Mouse (Mus musculus) liver, embryonic 13.5 days (tissue): Measurements from ENCODE around the gene Cep78. TPM values are rescaled to one million over a fixed set of nuclear protein-coding genes. Genes with fewer than 3 reads are reported as not detected.

Experiments used
- ATAC-seq: fragments of 200-750 bp; cut with Nextera tagmentation; 2 replicates; pipeline ENCODE4 v1.8.0; 2017; ENCODE audit warnings: low read depth, mild to moderate bottlenecking, moderate number of reproducible peaks, moderate library complexity
- DNase-seq: peaks from one replicate; pipeline ENCODE4 v3.0.0; 2022
- H3K27ac ChIP-seq: fragments of 300-500 bp; sonication (generic); 2 replicates; pipeline ENCODE4 v1.5.1; 2015; ENCODE audit warnings: moderate library complexity, mild to moderate bottlenecking, inconsistent platforms
- H3K27me3 ChIP-seq: fragments of 300-500 bp; sonication (generic); 2 replicates; pipeline ENCODE4 v1.6.1; 2015; ENCODE audit warnings: mild to moderate bottlenecking, inconsistent platforms
- H3K36me3 ChIP-seq: fragments of 300-500 bp; sonication (generic); 2 replicates; pipeline ENCODE4 v1.6.1; 2015; ENCODE audit warnings: mild to moderate bottlenecking, inconsistent platforms
- H3K4me1 ChIP-seq: fragments of 300-500 bp; sonication (generic); replicated peaks from 2 replicates; pipeline ENCODE4 v1.6.1; 2015; ENCODE audit warnings: inconsistent platforms
- H3K4me2 ChIP-seq: fragments of 300-500 bp; sonication (generic); 2 replicates; pipeline ENCODE4 v1.6.1; 2015; ENCODE audit warnings: inconsistent platforms, mild to moderate bottlenecking, moderate library complexity
- H3K4me3 ChIP-seq: fragments of 300-500 bp; sonication (generic); replicated peaks from 2 replicates; pipeline ENCODE4 v1.5.1; 2015; ENCODE audit warnings: mild to moderate bottlenecking, inconsistent platforms
- H3K9ac ChIP-seq: fragments of 300-500 bp; sonication (generic); 2 replicates; pipeline ENCODE4 v1.6.1; 2015; ENCODE audit warnings: mild to moderate bottlenecking, inconsistent platforms
- H3K9me3 ChIP-seq: fragments of 300-500 bp; sonication (generic); replicated peaks from 2 replicates; pipeline ENCODE4 v1.6.1; 2016; ENCODE audit warnings: inconsistent platforms
- WGBS: fragments of 180-500 bp; shearing (Covaris S2); methylation state at CpG from one replicate; pipeline ENCODE4 v1.1.7; 2015; ENCODE audit not compliant: insufficient replicate concordance; 5-methylcytosine and 5-hydroxymethylcytosine counted together
- polyA plus RNA-seq: library from polyadenylated mRNA; unstranded; fragments of >200 nt; fragmentation: Nextera tagmentation; extraction: Ambion mirVana; gene quantifications from 2 replicates; pipeline ENCODE4 v1.2.1, GENCODE M21; 2015

Gene Cep78
- polyA plus RNA-seq, 1 experiment from 2014 or later, result 12.8 TPM

DNA sequence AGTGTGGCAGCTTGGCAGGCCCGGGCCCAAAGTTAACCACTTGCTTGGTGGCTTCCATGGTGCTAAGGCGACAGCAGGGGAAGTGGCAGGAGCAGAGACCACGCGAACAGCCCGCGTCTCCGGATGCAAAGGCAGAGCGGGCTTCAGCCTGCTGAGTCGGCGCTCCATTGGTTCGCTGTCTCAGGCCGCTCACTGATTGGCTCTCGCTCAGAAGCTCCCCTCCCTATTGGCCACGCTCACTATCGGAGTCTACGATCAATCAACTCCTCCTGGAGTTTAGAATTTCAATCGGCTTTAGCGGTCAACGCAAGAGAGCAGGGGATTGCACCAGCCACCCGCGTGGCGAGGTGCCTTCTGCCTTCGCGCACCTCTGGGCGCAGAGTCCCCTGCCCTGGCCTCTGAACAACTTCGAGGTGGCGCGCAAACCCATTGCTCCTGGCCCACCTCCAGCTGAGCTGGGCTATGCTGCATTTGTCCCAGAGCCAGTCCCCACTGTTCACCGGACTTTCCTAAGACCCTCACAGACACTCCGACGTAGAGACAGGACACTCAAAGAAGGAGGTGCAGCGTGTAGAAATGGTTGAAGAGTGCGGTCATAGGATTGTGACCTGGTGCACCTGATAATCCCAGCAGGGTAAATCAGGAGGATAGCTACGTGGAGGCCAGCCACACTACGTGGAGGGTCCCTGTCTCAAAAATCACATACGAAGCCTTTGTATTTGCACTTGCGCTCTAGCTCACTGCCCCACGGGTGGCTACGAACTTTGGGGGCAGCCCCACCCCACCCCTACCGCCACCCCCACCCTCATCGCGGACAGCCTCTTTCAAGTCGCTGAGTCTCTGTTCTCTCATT, 59.7 kb downstream of the Cep78 start:
- ATAC-seq, result peak; percentile 95
- 3% methylated on average over 43 of the region's 43 CpGs for WGBS
- Histone ChIP-seq H3K4me3 (peak overlapping the region; percentile 82), H3K4me2 (peak overlapping the region; percentile 96), H3K9me3 (no peaks in the 10 kb centered on the region), H3K27me3 (no peaks in the 10 kb centered on the region), H3K9ac (peak overlapping the region; percentile 85), H3K27ac (peak overlapping the region; percentile 91), H3K4me1 (peaks cover 37% of the 10 kb centered on the region), H3K36me3 (peaks cover 6% of the 10 kb centered on the region)
- DNase-seq, result peak; percentile 84

DNA sequence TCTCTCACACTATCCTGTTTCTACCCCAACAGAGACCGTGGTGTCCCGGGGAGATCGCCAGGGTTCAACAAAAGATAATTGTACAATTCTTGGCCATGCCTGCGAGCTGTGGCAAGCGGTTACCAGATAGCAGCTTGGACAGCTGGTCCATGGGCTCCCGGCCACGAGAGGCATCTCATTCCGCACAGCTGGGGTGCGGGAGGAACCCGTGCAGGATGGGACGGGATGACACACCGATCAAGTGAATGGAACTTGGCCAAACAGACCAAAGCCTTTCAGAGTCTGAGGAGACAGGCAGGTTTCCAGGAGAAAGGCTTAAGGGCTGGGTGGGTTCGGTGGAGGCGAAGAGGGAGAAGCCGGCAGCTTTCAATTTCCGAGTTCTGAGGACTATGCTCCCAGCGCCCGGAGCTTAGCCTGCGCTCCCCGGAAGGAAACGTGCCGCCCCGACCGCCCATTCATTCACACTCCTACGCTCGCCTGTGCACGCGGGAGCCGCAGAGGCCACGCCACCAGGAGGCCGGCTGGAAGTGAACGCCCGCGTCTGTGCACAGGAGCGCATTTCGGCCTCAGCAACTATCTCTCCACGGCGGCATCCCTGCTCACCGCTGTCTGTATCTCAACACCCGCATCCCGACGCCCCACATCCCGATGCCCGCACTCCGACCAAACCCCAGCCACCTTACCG, 60.5 kb downstream of the Cep78 start:
- peak; percentile 79 for ATAC-seq
- DNase-seq, result peak; percentile 18
- Histone ChIP-seq H3K36me3 (peaks cover 13% of the 10 kb centered on the region), H3K4me2 (peak overlapping the region; percentile 96), H3K27ac (peak overlapping the region; percentile 91), H3K9ac (peak overlapping the region; percentile 85), H3K27me3 (no peaks in the 10 kb centered on the region), H3K4me1 (peaks cover 37% of the 10 kb centered on the region), H3K9me3 (no peaks in the 10 kb centered on the region), H3K4me3 (peak overlapping the region; percentile 82)
- WGBS, result 0% methylated on average over 46 of the region's 46 CpGs

- Histone ChIP-seq H3K9ac (peak overlapping the region; percentile 85), H3K9me3 (no peaks in the 10 kb centered on the region), H3K4me2 (peak overlapping the region; percentile 96), H3K27ac (0 out of 2 replicates have a peak overlapping the region, but pooled peaks have one; percentile 2), H3K27me3 (no peaks in the 10 kb centered on the region), H3K4me1 (peaks cover 37% of the 10 kb centered on the region), H3K4me3 (peak overlapping the region; percentile 82), H3K36me3 (peaks cover 21% of the 10 kb centered on the region)
- ATAC-seq, result no peak
- peak; percentile 32 for DNase-seq
- WGBS, result 4% methylated on average over 9 of the region's 9 CpGs
Measured at GRCm38 (mm10) chr19:15923426-15923825, 61.4 kb downstream of the Cep78 start.

DNA sequence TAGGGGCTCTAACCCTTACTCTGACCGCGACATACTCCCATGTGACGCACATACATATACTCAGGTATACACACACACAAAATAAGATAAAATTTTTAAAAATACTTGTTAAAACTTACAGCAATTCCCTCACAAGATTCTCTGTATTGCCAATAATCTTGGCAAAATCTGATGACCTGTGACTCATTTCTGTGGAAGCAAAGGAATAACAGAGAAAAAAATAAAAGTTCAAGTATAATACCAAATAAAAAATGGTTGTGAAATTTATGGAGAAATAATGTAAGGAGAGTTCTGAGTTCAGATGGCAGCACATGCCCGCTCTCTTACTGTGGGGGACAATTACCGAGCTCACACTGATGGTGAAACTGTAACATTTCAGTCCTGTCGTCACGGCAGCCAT, 65.5 kb downstream of the Cep78 start:
- Histone ChIP-seq H3K36me3 (peaks cover 57% of the 10 kb centered on the region), H3K4me2 (no peak overlapping the region), H3K9me3 (no peaks in the 10 kb centered on the region), H3K4me3 (no peak overlapping the region), H3K9ac (no peak overlapping the region), H3K27ac (no peak overlapping the region), H3K4me1 (peaks cover 24% of the 10 kb centered on the region), H3K27me3 (no peaks in the 10 kb centered on the region)
- DNase-seq, result no peak
- 89% methylated on average over 7 of the region's 7 CpGs for WGBS
- ATAC-seq, result no peak

DNA sequence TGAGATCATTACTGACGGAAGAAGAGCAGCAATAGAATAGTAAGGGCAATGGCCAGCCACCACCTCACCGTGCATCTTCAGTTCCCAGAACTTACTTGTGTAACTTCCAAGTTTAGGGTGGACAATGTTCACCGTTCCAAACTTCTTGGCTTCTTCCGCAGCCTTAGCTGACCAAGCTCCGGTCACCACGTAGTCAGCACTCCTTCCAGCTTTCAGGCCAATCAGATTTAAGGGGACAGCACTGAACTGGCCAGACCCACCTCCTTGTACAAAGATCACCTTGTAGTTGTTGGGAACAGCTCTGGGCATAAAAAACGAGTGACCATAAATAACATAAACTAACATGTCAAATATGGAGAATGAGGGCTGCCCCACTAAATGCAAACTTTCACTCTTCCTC, 66.7 kb downstream of the Cep78 start:
- no peak overlapping the region for H3K4me2 ChIP-seq
- peaks cover 69% of the 10 kb centered on the region for H3K36me3 ChIP-seq
- H3K9me3 ChIP-seq, result no peaks in the 10 kb centered on the region
- ATAC-seq (no peak), DNase-seq (no peak)
- H3K27me3 ChIP-seq, result no peaks in the 10 kb centered on the region
- WGBS, result 85% methylated on average over 7 of the region's 7 CpGs
- no peak overlapping the region for H3K9ac ChIP-seq
- H3K4me3 ChIP-seq, result no peak overlapping the region
- no peak overlapping the region for H3K27ac ChIP-seq
- H3K4me1 ChIP-seq, result peaks cover 16% of the 10 kb centered on the region

GRCm38 (mm10) chr19:15913249-15913997, 71.4 kb downstream of the Cep78 start:
- DNase-seq (no peak), ATAC-seq (no peak)
- Histone ChIP-seq H3K27ac (no peak overlapping the region), H3K4me1 (peaks cover 4% of the 10 kb centered on the region; the same call in 1 of the 2 replicates), H3K27me3 (no peaks in the 10 kb centered on the region), H3K9me3 (no peaks in the 10 kb centered on the region), H3K9ac (no peak overlapping the region), H3K4me2 (no peak overlapping the region), H3K36me3 (peaks cover 93% of the 10 kb centered on the region), H3K4me3 (no peak overlapping the region)
- 80% methylated on average over 9 of the region's 9 CpGs for WGBS

GRCm38 (mm10) chr19:15911441-15911840, 73.3 kb downstream of the Cep78 start:
- Histone ChIP-seq H3K4me3 (no peak overlapping the region), H3K36me3 (peaks cover 93% of the 10 kb centered on the region), H3K4me1 (peaks cover 4% of the 10 kb centered on the region; the same call in 1 of the 2 replicates), H3K4me2 (no peak overlapping the region), H3K9ac (no peak overlapping the region), H3K27me3 (no peaks in the 10 kb centered on the region), H3K27ac (no peak overlapping the region), H3K9me3 (no peaks in the 10 kb centered on the region)
- DNase-seq (no peak), ATAC-seq (no peak)
- WGBS, result 82% methylated on average over 5 of the region's 5 CpGs

GRCm38 (mm10) chr19:15910987-15911386, 73.8 kb downstream of the Cep78 start:
- WGBS, result 57% methylated on average over 3 of the region's 3 CpGs
- no peak overlapping the region for H3K4me3 ChIP-seq
- H3K36me3 ChIP-seq, result peaks cover 93% of the 10 kb centered on the region
- no peak overlapping the region for H3K9ac ChIP-seq
- no peaks in the 10 kb centered on the region for H3K9me3 ChIP-seq
- H3K27me3 ChIP-seq, result no peaks in the 10 kb centered on the region
- ATAC-seq, result no peak
- no peak overlapping the region for H3K4me2 ChIP-seq
- peaks cover 4% of the 10 kb centered on the region; the same call in 1 of the 2 replicates for H3K4me1 ChIP-seq
- no peak overlapping the region for H3K27ac ChIP-seq
- DNase-seq, result no peak

GRCm38 (mm10) chr19:15910488-15910887, 74.3 kb downstream of the Cep78 start:
- no peak for DNase-seq
- H3K4me3 ChIP-seq, result no peak overlapping the region
- H3K27me3 ChIP-seq, result no peaks in the 10 kb centered on the region
- H3K9ac ChIP-seq, result no peak overlapping the region
- 94% methylated on average over 1 of the region's 1 CpGs for WGBS
- peaks cover 96% of the 10 kb centered on the region for H3K36me3 ChIP-seq
- no peak overlapping the region for H3K27ac ChIP-seq
- ATAC-seq, result no peak
- H3K4me2 ChIP-seq, result no peak overlapping the region
- no peaks in the 10 kb centered on the region for H3K9me3 ChIP-seq
- H3K4me1 ChIP-seq, result peaks cover 6% of the 10 kb centered on the region

GRCm38 (mm10) chr19:15908016-15908415, 76.8 kb downstream of the Cep78 start:
- 85% methylated on average over 5 of the region's 5 CpGs for WGBS
- Histone ChIP-seq H3K4me2 (no peak overlapping the region), H3K9ac (no peak overlapping the region), H3K27me3 (no peaks in the 10 kb centered on the region), H3K36me3 (peaks cover 95% of the 10 kb centered on the region), H3K4me1 (peaks cover 9% of the 10 kb centered on the region), H3K27ac (no peak overlapping the region), H3K9me3 (no peaks in the 10 kb centered on the region), H3K4me3 (no peak overlapping the region)
- no peak for DNase-seq
- no peak for ATAC-seq
